Mouse (Mus musculus) kidney, adult 8-10 months (tissue): ENCODE data around the gene Atf1.
A peak's percentile ranks its signal among the peaks of the same experiment; 100 is the strongest.
"Not testable (repeated sequence)": the region's sequence is repeated elsewhere in the genome, so short reads cannot be mapped to it uniquely, and the experiment has no call there.

Experiments
- DNase-seq, 2 experiments: peaks; one replicate each; pipeline ENCODE4 v3.0.0; 2022

The Atf1 gene

DNA sequence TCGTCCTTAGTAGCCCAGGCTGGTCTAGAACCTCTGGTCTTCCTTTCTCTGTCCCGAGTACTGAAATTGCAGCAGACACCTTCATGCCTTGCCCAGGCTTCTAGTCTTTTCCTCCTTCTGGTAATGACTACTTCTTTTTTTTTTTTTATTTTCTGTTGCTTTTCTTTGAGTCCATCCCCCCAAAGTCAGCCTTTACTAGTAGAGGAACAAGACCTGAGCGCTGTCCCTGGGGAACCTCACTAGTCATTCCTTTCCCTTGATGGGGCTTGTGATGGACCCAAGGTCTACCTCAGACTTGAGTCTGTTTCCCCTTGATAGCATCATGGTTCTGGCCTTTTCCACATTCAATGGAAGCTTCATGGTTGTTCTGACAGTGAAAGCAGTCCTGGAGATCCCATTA, 9.6 kb upstream of the Atf1 start:
- no peak for DNase-seq

DNA sequence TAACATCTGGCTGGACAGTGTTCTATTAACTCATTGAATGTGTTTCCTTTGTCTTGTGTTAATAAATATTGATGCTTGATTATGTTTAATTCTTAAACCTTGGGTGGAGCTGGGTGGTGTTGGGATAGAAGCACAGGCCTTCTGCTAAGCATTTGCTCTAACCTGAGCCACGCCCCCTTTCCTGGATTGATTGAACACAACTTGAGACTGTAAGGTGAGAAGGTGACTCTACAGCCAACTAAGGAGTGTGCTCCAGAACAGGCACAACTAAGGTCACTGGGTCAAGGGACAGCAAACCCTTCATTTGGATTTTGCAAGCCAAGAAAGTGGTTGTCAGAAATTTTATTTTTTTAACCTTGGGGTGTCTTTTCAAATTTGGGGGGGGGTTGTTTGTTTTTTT, 8.2 kb upstream of the Atf1 start:
- no peak for DNase-seq

DNA sequence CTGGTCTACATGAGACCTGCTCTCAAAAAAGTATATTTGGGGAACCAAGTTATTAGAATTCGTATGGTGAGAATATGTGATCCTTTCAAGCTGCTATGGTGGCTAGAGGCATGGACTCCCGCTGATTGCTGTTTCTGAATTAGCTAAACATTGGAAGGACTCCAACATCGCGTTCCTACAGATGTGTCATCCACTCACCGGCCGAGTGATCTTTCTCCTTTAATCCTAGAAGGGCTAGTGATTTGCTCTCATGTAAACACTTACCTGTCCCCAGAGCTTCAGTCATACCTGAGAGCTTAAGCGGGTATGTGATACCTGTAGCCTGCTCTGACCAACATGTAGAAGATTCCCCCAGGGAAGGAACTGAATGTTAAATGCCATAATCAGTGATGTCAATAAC, 6.7 kb upstream of the Atf1 start:
- no peak for DNase-seq

DNA sequence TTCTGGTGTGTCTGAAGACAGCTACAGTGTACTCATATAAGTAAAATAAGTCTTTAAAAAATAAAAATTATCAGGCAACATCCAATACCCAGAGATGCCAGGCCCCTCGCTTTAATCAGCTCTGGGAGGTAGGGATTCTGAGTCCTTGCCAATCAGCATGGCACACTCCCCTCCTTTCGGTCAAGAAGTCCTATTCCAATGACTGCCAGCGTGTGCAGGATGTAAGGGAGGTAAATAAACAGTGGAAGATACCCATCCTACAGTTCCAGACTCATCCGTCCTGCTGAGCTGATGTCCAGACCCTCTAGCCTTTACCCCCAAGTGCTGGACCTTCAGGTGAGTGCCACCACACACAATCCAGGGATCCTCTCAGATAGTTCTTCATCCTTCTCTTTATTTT, 2.2 kb upstream of the Atf1 start:
- no peak for DNase-seq

DNA sequence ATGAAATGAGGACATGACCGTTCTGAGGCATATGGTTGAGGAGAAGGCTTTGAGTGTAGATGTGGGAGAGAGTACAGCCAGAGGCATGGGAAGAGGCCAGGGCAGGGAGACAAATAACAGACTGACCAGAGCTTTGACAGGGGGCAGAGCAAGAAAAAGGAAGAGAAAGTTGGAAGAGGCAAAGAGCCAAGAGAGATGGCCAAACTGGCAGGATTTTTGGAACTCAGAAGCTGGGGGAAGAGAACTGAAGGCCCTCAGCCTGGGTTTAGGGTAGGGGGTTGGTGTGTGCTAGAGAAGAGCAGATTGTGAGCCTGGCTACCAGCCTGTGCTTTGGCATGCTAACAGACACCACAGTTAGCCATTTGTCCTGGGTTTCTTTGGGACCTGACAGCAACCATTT, 1.7 kb upstream of the Atf1 start:
- no peak for DNase-seq

DNA sequence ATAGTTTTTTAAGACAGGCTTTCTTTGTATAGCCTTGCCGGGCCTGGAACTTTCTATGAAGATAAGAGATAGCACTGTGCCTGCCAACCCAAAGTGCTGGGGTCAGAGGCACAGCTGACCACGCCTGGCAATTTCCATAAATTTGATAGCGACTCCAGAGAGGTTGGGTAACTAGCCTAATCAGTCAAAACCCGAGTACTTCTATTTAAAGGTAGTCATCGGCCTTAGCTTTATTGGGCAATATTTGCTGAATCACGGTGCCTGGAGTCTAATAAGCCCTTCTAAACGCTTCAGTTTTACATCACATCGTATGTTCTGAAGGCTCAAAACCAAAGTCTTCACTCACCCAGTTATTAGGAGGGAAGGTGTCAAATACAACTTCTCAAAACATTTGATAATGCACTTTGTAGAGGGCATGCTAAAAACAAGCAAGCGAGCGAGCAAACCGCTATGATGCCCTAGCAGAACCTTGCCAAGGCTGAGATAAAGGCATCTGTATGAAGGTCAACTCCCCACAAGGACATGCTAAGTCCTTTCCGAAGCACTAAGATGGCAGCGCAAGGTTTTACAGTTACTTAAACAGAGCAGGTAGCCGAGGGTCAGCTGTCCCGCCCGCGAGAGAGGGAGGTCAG, 472 bp upstream of the Atf1 start:
- DNase-seq: peak in 1 of 2 experiments; percentile 18

DNA sequence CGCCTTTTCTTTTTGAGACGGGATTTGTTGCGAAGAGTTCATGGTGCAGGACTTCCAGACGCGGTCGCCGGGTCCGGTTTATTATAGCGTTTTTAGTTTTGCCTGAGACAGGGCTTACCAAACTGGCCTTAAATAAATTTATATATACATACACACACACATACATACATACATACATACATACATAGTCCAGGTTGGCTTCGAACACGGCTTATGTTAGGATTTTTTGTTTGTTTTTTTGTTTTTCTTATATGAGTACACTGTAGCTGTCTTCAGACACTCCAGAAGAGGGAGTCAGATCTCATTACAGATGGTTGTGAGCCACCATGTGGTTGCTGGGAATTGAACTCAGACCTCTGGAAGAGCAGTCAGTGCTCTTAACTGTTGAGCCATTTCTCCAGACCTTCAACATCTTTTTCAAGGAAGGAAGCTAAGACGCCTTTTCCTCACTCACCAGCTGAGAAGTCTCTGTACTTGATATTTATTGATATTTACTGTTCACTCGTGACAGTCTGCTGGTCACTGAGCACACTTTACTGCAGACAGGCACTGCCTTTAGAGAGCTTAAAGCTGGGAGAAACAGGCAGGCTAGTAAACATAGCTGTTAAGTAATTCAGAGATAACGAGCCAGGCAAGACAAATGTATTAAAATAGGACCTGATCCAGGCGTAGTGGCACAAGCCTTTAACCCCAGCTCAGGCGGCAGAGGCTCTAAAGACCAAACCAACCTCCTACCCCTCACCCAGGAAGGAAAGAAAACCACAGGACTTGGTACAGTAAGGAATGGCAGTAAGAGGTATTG, 1.1 kb downstream of the Atf1 start:
- DNase-seq: no peak

DNA sequence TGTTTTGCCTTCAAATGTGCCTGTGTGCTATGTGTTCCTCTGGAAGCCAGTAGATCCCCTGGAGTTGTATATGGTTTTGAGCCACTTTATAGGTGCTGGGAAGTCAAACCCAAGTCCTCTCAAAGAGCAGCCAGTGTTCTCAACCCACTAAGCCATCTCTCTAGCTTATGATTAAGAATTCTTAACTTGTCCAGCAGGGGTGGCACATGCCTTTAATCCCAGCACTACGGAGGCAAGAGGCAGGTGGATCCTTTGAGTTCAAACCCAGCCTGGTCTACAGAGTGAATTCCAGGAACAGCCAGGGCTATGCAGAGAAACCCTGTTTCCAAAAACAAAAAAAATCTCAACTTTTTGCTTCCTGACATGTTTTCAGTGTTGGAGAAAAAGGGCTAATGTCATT, 3.0 kb downstream of the Atf1 start:
- no peak for DNase-seq

DNA sequence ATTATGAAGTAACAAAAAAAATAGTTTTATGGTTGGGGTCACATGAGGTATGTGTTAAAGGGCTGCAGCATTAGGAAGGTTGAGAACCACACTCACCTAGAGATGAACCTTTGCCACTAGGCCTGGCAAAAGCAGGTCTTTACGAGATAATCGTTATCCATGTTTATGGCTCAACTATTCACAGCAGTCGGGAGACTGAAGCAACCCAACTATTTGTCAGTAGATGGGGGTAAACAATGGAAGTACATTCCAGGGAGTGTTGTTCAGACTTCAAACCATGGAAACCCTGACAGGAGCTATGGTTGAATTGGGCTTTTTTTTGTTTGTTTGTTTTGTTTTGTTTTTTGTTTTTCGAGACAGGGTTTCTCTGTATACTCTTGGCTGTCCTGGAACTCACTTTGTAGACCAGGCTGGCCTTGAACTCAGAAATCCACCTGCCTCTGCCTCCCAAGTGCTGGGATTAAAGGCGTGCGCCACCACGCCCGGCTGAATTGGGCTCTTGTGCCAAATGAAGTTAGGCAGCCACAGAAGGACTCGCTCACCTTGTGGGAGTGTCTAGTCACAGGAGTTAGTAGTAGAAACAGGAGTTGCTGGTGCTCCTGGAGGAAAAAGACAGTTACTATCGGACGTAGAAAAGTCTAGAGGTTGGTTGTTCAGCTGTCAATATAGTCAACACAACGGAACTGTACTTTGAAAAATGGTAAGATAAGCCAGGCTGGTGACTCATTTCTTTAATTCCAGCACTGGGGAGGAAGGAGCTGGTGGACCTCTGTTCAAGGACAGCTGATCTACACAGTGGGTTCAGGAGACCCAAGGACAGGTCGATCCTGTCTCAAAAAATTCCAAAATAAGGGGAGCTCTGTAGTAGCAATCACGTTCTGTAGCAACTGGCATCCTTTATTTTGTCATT, 4.3 kb downstream of the Atf1 start:
- no peak for DNase-seq

DNA sequence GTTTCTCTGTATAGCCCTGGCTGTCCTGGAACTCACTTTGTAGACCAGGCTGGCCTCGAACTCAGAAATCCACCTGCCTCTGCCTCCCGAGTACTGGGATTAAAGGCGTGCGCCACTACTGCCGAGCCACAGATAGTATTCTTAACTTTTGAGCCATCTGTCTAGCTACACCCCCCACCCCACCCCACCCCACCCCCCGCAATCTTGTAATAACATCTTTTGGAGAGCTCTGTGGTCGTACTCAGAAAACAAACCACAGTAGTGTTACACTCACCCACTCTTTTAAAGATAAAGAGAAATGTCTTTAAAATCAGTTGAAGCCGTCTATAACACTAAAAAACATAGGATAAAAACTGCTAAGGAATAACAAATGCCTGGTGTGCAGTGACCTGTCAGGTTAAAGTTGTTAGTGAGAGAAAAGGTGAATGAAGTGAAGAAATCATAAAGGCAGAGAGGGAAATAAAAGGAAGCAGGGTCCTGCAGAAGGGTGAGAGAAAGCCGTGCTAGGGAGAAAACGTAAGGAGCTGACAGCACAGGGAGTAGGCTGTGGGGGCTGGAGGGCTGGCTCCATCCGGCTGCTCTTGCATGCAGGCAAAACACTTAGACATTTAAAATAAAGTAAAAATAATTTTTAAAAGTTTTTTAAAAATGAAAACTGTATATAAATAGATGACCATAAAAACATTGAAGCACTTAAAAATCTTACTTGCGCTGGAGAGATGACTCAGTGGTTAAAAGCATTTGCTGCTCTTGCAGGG, 7.8 kb downstream of the Atf1 start:
- no peak for DNase-seq

DNA sequence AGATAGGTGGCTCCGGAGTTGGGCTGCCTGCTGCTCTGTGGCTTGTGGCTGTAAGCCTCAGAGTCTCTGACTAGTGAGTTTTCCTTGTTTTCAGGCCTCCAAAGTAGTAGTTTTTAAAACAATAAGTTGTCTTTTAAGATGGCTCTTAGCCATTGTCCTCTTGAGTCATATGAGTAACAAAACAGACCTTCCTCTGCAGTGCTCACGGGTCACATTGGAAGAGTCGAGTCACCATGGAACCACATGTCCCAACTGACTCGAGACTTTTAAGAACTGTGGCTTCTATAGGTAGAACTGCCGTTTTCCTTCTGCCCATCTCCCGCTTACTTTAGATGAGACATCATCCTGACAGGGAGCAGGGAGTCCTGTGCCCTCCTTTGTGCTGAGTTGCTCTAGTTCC, 9.3 kb downstream of the Atf1 start:
- DNase-seq: no peak

DNA sequence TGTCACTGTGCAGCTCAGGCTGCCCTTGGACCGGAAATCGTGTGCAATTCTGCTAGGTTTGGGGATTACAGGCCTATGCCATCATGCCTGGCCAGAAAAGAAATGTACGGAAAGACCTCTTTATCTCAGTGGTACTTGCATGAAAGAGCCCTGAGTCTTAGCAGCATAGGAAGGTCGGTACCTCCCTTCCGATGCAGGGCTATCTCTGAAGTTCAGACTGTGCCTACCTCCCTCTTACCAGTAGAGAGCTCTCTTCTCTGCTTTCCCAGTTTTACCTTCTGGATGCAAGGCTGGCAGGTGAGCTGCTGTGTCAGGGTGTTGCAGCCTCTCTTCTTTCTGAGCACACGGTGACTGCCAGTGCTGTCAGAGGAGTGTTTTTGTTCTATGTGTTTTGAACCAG, 14.2 kb downstream of the Atf1 start:
- DNase-seq: no peak

DNA sequence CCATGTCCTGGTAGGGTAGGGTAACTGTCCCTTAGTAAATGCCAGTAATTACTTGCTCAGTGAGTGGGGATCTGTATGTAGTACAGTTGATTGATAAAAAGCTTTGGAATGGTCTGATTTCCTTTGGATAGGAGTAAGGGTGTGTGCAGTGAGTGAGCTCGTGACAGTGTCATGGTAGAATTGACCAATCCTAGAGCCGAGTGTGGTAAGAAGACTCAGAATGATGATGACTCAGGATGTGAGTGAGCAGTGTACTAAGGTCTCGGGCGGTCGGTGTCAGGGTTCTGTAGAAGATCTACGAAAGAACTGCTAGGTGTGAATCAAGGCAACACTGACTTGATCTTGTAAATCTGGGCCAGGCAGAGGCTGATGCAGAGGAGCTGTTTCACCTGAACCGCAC, 18.3 kb downstream of the Atf1 start:
- DNase-seq: no peak

DNA sequence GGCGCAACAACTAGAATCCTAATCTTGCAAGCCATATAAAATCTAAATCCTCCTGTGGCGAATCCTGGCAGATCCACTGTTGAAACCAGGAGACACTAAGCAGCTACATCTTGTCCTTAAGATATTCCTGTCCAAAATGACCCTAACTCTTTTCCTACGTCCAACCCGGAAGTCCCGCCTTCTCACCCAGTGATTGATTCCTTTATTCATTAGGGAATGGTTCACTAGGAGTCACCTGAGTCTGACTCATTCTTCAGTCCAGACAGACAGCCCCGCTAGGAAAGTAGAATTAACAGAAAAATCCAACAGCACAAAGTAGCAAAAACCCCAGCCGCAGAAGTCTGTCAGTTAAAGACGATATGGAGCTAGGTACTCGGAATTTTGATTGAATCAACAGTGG, 19.7 kb downstream of the Atf1 start:
- no peak for DNase-seq

DNA sequence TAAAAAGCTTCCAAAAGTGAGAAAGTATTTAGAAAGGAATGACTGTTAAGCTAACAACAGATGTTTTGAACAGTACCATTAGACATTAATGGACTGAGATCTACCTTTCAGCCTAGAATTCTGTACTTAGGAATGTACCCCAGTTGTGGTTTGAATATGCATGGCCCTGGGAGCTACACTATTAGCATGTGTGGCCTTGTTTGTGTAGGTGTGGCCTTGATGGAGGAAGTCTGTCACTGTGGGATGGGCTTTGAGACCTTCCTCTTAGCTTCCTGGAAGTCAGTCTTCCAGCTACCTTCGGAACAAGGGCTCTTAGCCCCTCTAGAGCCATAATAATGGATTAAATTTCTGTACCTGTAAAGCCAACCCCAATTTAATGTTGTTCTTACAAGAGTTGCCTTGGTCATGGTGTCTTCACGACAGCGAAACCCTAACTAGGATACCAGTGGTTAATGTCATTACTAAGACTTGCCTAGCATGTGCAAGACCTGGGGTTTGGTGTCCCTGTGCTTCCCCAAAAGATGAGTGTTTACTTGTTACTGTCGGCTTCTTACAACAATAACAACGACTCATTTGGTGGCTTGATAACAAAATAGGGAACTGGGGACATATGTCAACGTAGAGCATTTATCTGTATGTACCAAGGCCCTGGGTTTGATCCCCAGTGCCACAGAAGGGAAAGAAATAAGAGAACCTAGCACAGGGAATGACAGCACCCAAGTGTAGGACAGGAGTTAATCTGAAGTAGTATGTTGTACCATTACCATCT, 21.2 kb downstream of the Atf1 start:
- no peak for DNase-seq

DNA sequence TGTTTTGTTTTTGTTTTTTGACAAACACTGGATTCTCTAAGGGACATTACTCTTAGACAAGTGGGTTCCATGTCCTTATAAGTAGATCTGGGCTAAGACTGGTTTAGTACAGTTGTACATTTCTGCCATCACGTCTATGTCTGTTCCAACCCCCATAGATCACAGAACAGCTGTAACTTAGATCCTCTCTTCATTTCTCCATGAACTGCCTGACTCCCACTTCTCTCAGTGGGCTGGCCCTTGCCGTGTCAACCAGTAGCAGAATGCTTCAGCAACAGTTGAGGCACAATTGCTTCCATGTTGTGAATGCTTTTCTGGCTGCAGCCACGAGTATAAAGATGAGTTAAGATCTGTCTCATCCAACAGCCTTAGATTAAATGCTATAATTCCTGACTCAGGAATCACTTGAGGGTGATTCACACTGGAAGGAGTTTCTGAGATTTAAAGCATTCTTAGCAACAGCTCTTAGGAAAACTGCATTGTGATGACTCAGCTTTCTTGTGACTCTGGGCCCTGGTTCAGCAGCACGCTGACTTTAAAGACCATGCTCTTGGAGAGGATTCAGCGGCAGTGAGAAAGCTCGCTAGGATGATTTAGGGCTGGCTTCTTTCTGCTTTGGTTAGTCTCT, 23.6 kb downstream of the Atf1 start:
- DNase-seq: no peak

DNA sequence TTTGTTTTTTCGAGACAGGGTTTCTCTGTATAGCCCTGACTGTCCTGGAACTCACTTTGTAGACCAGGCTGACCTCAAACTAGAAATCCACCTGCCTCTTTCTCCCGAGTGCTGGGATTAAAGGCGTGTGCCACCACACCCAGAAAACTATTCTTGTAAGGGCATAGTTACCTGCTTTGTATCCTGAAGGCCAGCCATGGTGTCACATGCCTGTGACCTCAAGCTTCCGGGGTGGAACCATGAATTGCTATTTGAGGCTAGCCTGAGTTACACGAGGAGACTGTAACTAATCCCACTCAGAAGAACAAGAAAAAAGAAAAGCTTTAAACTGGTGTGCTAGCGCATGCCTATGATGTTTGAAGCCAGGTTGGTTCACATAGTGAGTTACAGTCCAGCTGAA, 28.8 kb downstream of the Atf1 start:
- no peak for DNase-seq

DNA sequence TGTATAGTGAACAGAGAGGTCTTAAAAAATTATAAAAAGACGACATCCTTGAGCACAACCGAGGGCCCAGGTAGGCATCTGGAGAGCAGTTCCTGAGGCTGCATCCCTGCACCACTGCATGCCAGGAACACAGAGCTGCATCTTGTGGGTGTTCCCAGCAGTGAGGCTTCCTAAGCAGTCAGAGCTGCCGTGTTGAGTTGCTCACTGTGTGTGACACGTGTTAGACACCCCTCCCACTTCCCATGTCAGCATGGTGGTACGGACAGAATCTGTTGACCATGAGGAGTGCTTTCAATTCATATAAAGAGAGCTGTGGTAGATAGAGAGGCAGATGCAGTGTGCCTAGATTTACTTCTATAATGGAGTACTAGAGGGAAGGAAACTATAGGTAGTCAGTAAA, 29.7 kb downstream of the Atf1 start:
- DNase-seq: no peak

DNA sequence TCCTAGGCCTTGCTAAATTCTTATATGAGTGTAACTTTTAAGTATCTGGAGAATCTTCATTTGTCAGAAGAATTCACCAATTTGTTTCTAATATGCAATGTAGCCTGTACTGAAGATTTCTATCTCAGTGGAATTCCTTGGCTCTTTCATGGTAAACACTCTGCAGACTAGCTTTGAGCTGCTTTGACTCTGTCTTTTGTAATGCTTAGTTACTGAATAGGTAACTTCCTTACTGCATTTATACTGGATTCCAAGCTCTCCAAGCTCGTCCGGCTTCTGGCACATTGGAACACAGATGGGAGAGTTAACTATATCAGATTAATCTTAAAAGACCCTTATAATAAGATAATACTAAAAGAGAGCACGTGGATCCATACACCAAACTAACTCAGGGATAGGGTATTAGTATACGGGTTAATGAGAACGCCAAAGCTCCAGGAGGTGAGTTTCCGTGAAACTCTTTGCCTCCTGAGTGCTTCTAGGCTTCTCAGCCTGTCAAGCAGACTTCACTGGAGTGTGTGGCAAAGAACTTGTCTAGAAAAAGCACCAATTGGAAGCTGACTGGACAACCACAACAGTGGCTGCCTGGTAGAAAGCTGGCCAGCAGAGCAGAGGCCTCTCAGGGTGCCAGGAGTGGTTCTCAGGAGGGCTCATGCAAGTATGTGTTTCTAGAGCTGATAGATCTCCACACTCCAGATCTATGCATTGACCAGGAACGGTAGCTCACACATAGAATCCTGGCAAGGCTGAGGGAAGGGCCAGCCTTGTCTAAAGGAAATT, 31.2 kb downstream of the Atf1 start:
- no peak for DNase-seq

DNA sequence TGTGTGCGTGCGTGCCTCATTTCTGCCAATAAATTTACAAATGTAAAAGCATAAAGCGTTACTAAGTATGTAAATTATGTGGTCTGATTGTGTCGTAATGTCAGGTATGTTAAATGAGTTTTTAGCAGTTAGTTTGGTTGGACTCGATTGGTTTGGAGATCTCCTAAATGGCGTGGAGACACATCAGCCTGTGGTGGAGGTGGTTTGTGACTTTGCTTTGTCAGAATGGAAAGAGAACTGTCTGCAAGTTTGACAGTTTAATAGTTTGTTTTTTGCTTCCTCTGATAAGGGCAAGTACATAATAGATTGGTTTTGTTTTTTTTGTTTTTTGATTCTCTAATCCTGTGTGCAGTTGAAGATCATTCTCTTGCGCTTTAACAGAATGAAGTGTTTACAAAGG, 32.7 kb downstream of the Atf1 start:
- not testable (repeated sequence) for DNase-seq
